Mouse (Mus musculus) heart, embryonic 12.5 days (tissue): ENCODE data around the gene Lrrc23. TPM values are rescaled to one million over a fixed set of nuclear protein-coding genes. Genes with fewer than 3 reads are reported as not detected.

Experiments used
- ATAC-seq: fragments of 200-750 bp; cut with Nextera tagmentation; 2 replicates; pipeline ENCODE4 v1.8.0; 2017; ENCODE audit warnings: moderate TSS enrichment, moderate library complexity; ENCODE audit not compliant: insufficient number of reproducible peaks, low FRiP score
- H3K27ac ChIP-seq: fragments of 300-500 bp; sonication (generic); 2 replicates; pipeline ENCODE4 v1.5.1; 2016; ENCODE audit warnings: mild to moderate bottlenecking, moderate library complexity; ENCODE audit not compliant: poor library complexity, severe bottlenecking
- H3K27me3 ChIP-seq: fragments of 300-500 bp; sonication (generic); replicated peaks from 2 replicates; pipeline ENCODE4 v1.6.1; 2016; ENCODE audit warnings: mild to moderate bottlenecking, moderate library complexity
- H3K36me3 ChIP-seq: fragments of 300-500 bp; sonication (generic); 2 replicates; pipeline ENCODE4 v1.6.1; 2016; ENCODE audit warnings: mild to moderate bottlenecking, moderate library complexity
- H3K4me1 ChIP-seq: fragments of 300-500 bp; sonication (generic); replicated peaks from 2 replicates; pipeline ENCODE4 v1.6.1; 2016; ENCODE audit warnings: mild to moderate bottlenecking
- H3K4me2 ChIP-seq: fragments of 300-500 bp; sonication (generic); 2 replicates; pipeline ENCODE4 v1.6.1; 2016; ENCODE audit warnings: mild to moderate bottlenecking, moderate library complexity
- H3K4me3 ChIP-seq: fragments of 300-500 bp; sonication (generic); 2 replicates; pipeline ENCODE4 v1.5.1; 2016; ENCODE audit warnings: mild to moderate bottlenecking
- H3K9ac ChIP-seq: fragments of 300-500 bp; sonication (generic); 2 replicates; pipeline ENCODE4 v1.6.1; 2016; ENCODE audit warnings: mild to moderate bottlenecking, moderate library complexity
- H3K9me3 ChIP-seq: fragments of 300-500 bp; sonication (generic); replicated peaks from 2 replicates; pipeline ENCODE4 v1.6.1; 2016; ENCODE audit warnings: mild to moderate bottlenecking, moderate library complexity
- WGBS: fragments of 180-500 bp; shearing (Covaris S2); methylation state at CpG from one replicate; pipeline ENCODE4 v1.1.7; 2016; 5-methylcytosine and 5-hydroxymethylcytosine counted together
- polyA plus RNA-seq: library from polyadenylated mRNA; unstranded; fragments of >200 nt; fragmentation: Nextera tagmentation; extraction: Ambion mirVana; gene quantifications from 2 replicates; pipeline ENCODE4 v1.2.1, GENCODE M21; 2016

Lrrc23 gene
- polyA plus RNA-seq, 1 experiment from 2014 or later, result 0.55 TPM

- Histone ChIP-seq H3K4me2 (no peak overlapping the region), H3K9ac (no peak overlapping the region), H3K27ac (no peak overlapping the region), H3K4me1 (0 out of 2 replicates have a peak, but pooled peaks cover under 1% of the 10 kb centered on the region), H3K36me3 (no peaks in the 10 kb centered on the region), H3K9me3 (no peaks in the 10 kb centered on the region), H3K27me3 (no peaks in the 10 kb centered on the region), H3K4me3 (no peak overlapping the region)
- WGBS, result 72% methylated on average over 10 of the region's 10 CpGs
- ATAC-seq, result no peak
Observed at GRCm38 (mm10) chr6:124787722-124788121, 8.2 kb upstream of the Lrrc23 start.

GRCm38 (mm10) chr6:124786756-124787420 is 7.4 kb upstream of the Lrrc23 start:
- no peak for ATAC-seq
- Histone ChIP-seq H3K36me3 (no peaks in the 10 kb centered on the region), H3K27me3 (no peaks in the 10 kb centered on the region), H3K4me3 (no peak overlapping the region), H3K9me3 (no peaks in the 10 kb centered on the region), H3K9ac (no peak overlapping the region), H3K4me2 (no peak overlapping the region), H3K27ac (no peak overlapping the region), H3K4me1 (0 out of 2 replicates have a peak, but pooled peaks cover 3% of the 10 kb centered on the region)
- WGBS, result 53% methylated on average over 8 of the region's 8 CpGs

GRCm38 (mm10) chr6:124782436-124782835 is 2.9 kb upstream of the Lrrc23 start:
- no peak overlapping the region for H3K4me3 ChIP-seq
- peak; percentile 30; the same call in 1 of the 2 replicates for ATAC-seq
- H3K27ac ChIP-seq, result no peak overlapping the region
- H3K4me1 ChIP-seq, result peaks cover 12% of the 10 kb centered on the region
- H3K36me3 ChIP-seq, result no peaks in the 10 kb centered on the region
- WGBS, result 18% methylated on average over 6 of the region's 6 CpGs
- no peak overlapping the region for H3K9ac ChIP-seq
- peaks cover 26% of the 10 kb centered on the region for H3K27me3 ChIP-seq
- H3K9me3 ChIP-seq, result no peaks in the 10 kb centered on the region
- peak overlapping the region; percentile 38 for H3K4me2 ChIP-seq

- 80% methylated on average over 7 of the region's 7 CpGs for WGBS
- Histone ChIP-seq H3K36me3 (no peaks in the 10 kb centered on the region), H3K27ac (no peak overlapping the region), H3K4me3 (no peak overlapping the region), H3K9ac (no peak overlapping the region), H3K9me3 (0 out of 2 replicates have a peak, but pooled peaks cover 2% of the 10 kb centered on the region), H3K27me3 (peaks cover 26% of the 10 kb centered on the region), H3K4me1 (peaks cover 12% of the 10 kb centered on the region), H3K4me2 (no peak overlapping the region)
- no peak for ATAC-seq
Observed at GRCm38 (mm10) chr6:124780917-124781316, 1.4 kb upstream of the Lrrc23 start.

GRCm38 (mm10) chr6:124779984-124780416 is 473 bp upstream of the Lrrc23 start:
- Histone ChIP-seq H3K4me2 (peak overlapping the region; percentile 86), H3K9ac (peak overlapping the region; percentile 51; the same call in 1 of the 2 replicates), H3K4me1 (peaks cover 12% of the 10 kb centered on the region), H3K36me3 (no peaks in the 10 kb centered on the region), H3K27ac (no peak overlapping the region), H3K9me3 (0 out of 2 replicates have a peak, but pooled peaks cover 2% of the 10 kb centered on the region), H3K27me3 (peaks cover 26% of the 10 kb centered on the region), H3K4me3 (peak overlapping the region; percentile 43)
- ATAC-seq, result no peak
- 5% methylated on average over 10 of the region's 10 CpGs for WGBS

GRCm38 (mm10) chr6:124770511-124770910 is 9.0 kb downstream of the Lrrc23 start:
- Histone ChIP-seq H3K9me3 (no peaks in the 10 kb centered on the region), H3K36me3 (no peaks in the 10 kb centered on the region), H3K27me3 (peaks cover 29% of the 10 kb centered on the region), H3K4me2 (peak overlapping the region; percentile 81; the same call in 1 of the 2 replicates), H3K27ac (no peak overlapping the region), H3K4me3 (no peak overlapping the region), H3K9ac (no peak overlapping the region), H3K4me1 (peaks cover 26% of the 10 kb centered on the region)
- no peak for ATAC-seq
- WGBS, result 70% methylated on average over 15 of the region's 15 CpGs

GRCm38 (mm10) chr6:124770013-124770412 is 9.5 kb downstream of the Lrrc23 start:
- Histone ChIP-seq H3K36me3 (no peaks in the 10 kb centered on the region), H3K4me3 (peak overlapping the region; percentile 53), H3K9ac (peak overlapping the region; percentile 66), H3K27me3 (peaks cover 33% of the 10 kb centered on the region), H3K4me2 (peak overlapping the region; percentile 81), H3K9me3 (no peaks in the 10 kb centered on the region), H3K27ac (0 out of 2 replicates have a peak overlapping the region, but pooled peaks have one; percentile 18), H3K4me1 (peaks cover 26% of the 10 kb centered on the region)
- ATAC-seq, result no peak
- 24% methylated on average over 7 of the region's 7 CpGs for WGBS

- under 1% methylated on average over 52 of the region's 54 CpGs for WGBS
- peak; percentile 75 for ATAC-seq
- H3K27me3 ChIP-seq, result peaks cover 33% of the 10 kb centered on the region
- H3K27ac ChIP-seq, result peak within 1 kb of the TSS; percentile 18; the same call in 1 of the 2 replicates
- peak within 1 kb of the TSS; percentile 81 for H3K4me2 ChIP-seq
- no peaks in the 10 kb centered on the region for H3K9me3 ChIP-seq
- H3K4me3 ChIP-seq, result peak within 1 kb of the TSS; percentile 53
- peak within 1 kb of the TSS; percentile 66 for H3K9ac ChIP-seq
- peaks cover 26% of the 10 kb centered on the region for H3K4me1 ChIP-seq
- no peaks in the 10 kb centered on the region for H3K36me3 ChIP-seq
Observed at GRCm38 (mm10) chr6:124769101-124769765, 10.3 kb downstream of the Lrrc23 start, which contains the start of gene Eno2. TSS of gene Eno2 (minus strand) at chr6:124769673.

- H3K4me3 ChIP-seq, result peak overlapping the region; percentile 53
- peaks cover 38% of the 10 kb centered on the region for H3K27me3 ChIP-seq
- H3K4me1 ChIP-seq, result peaks cover 26% of the 10 kb centered on the region
- no peaks in the 10 kb centered on the region for H3K9me3 ChIP-seq
- peak overlapping the region; percentile 81 for H3K4me2 ChIP-seq
- 7% methylated on average over 9 of the region's 9 CpGs for WGBS
- no peak overlapping the region for H3K27ac ChIP-seq
- H3K9ac ChIP-seq, result peak overlapping the region; percentile 66
- ATAC-seq, result 0 out of 2 replicates have a peak, but pooled peaks have one; percentile 1
- no peaks in the 10 kb centered on the region for H3K36me3 ChIP-seq
Observed at GRCm38 (mm10) chr6:124768704-124769044, 10.9 kb downstream of the Lrrc23 start.

- ATAC-seq, result peak; percentile 31; the same call in 1 of the 2 replicates
- Histone ChIP-seq H3K4me2 (peak overlapping the region; percentile 81), H3K9me3 (no peaks in the 10 kb centered on the region), H3K4me3 (peak overlapping the region; percentile 53), H3K36me3 (no peaks in the 10 kb centered on the region), H3K9ac (peak overlapping the region; percentile 66; the same call in 1 of the 2 replicates), H3K27me3 (peaks cover 38% of the 10 kb centered on the region), H3K4me1 (peaks cover 26% of the 10 kb centered on the region), H3K27ac (no peak overlapping the region)
- 20% methylated on average over 19 of the region's 19 CpGs for WGBS
Observed at GRCm38 (mm10) chr6:124767920-124768703, 11.4 kb downstream of the Lrrc23 start.
